Mouse (Mus musculus) CD4-positive, CD25-positive, alpha-beta regulatory T cell, adult 4 months (primary cell): ENCODE measurements at regions not wholly inside any gene's neighbourhood (a gene's known extent, or its start where the extent isn't known, plus 50 kb on each side); places are given as distances from the start of the nearest gene placed in this dataset.

Experiments used
- ATAC-seq: one replicate; pipeline ENCODE4 v1.8.0; 2017

GRCm38 (mm10) chr1:136723839-136724443, 99.2 kb downstream of the Zfp281 start:
- no peak for ATAC-seq

- no peak for ATAC-seq
These were observed 100.5 kb downstream of the Zfp281 start for GRCm38 (mm10) chr1:136725242-136725641.

GRCm38 (mm10) chr1:136726145-136726935, 101.6 kb downstream of the Zfp281 start:
- peak; percentile 51 for ATAC-seq

GRCm38 (mm10) chr1:136727868-136728631, 103.3 kb downstream of the Zfp281 start:
- no peak for ATAC-seq

GRCm38 (mm10) chr1:136728632-136728944, 103.9 kb downstream of the Zfp281 start:
- no peak for ATAC-seq

GRCm38 (mm10) chr1:136730638-136731037, 105.9 kb downstream of the Zfp281 start:
- no peak for ATAC-seq

GRCm38 (mm10) chr1:136738030-136738429, 113.3 kb downstream of the Zfp281 start:
- ATAC-seq = no peak

GRCm38 (mm10) chr1:136739486-136739885, 114.8 kb downstream of the Zfp281 start:
- no peak for ATAC-seq

GRCm38 (mm10) chr1:136741061-136741460, 116.4 kb downstream of the Zfp281 start:
- ATAC-seq = no peak

- peak; percentile 34 for ATAC-seq
These were observed 124.5 kb downstream of the Zfp281 start for GRCm38 (mm10) chr1:136749188-136749587.

GRCm38 (mm10) chr1:136751464-136752191, 126.9 kb downstream of the Zfp281 start:
- no peak for ATAC-seq

GRCm38 (mm10) chr1:136754286-136754685, 129.6 kb downstream of the Zfp281 start:
- ATAC-seq = no peak

GRCm38 (mm10) chr1:136758730-136759129, 134.0 kb downstream of the Zfp281 start:
- ATAC-seq = no peak

- ATAC-seq = no peak
These were observed 134.5 kb downstream of the Zfp281 start for GRCm38 (mm10) chr1:136759164-136759563.

GRCm38 (mm10) chr1:136761467-136761866, 136.8 kb downstream of the Zfp281 start:
- ATAC-seq = no peak

GRCm38 (mm10) chr1:136768969-136769401, 144.3 kb downstream of the Zfp281 start:
- ATAC-seq = no peak

GRCm38 (mm10) chr1:136773743-136774142, 149.0 kb downstream of the Zfp281 start:
- no peak for ATAC-seq

GRCm38 (mm10) chr1:136776211-136776610, 151.5 kb downstream of the Zfp281 start:
- no peak for ATAC-seq

GRCm38 (mm10) chr1:136777263-136777980, 152.7 kb downstream of the Zfp281 start:
- no peak for ATAC-seq

- no peak for ATAC-seq
These were observed 154.7 kb downstream of the Zfp281 start for GRCm38 (mm10) chr1:136779384-136779783.

- no peak for ATAC-seq
These were observed 156.9 kb downstream of the Zfp281 start for GRCm38 (mm10) chr1:136781561-136782025.

- ATAC-seq = no peak
These were observed 157.6 kb downstream of the Zfp281 start for GRCm38 (mm10) chr1:136782261-136782660.
